Mouse (Mus musculus) CH12.LX (cell line): ENCODE measurements around the gene Cds1.

Source experiments
- CHD2 ChIP-seq: IDR thresholded peaks from 2 replicates; pipeline ENCODE4 v1.6.1; 2011; ENCODE audit warnings: low read length, improper control_type of control experiment
- CTCF ChIP-seq, 2 experiments: IDR thresholded peaks in 1 of 2; conservative IDR thresholded peaks in 1 of 2; 2 replicates each; pipeline ENCODE4 v1.5.1; 2011 to 2012; ENCODE audit warnings: low read depth in 2 of 2, low read length in 2 of 2, improper control_type of control experiment in 1 of 2, inconsistent platforms in 1 of 2, mild to moderate bottlenecking in 1 of 2, moderate library complexity in 1 of 2
- MYC ChIP-seq: IDR thresholded peaks from 2 replicates; pipeline ENCODE4 v1.6.1; 2011; ENCODE audit warnings: low read depth, mild to moderate bottlenecking, improper control_type of control experiment, low read length
- POLR2A ChIP-seq: IDR thresholded peaks from 2 replicates; pipeline ENCODE4 v1.6.1; 2011; ENCODE audit warnings: low read depth, mild to moderate bottlenecking, improper control_type of control experiment, low read length

- no peak for TF ChIP-seq MYC
- TF ChIP-seq CTCF (conservative IDR thresholded peaks at IDR 0.05 in 1 of 2, IDR thresholded peaks at IDR 0.05 in 1 of 2; ENCODE audit: low read depth in 2 of 2, low read length in 2 of 2) = no peak
- TF ChIP-seq POLR2A = no peak
- TF ChIP-seq CHD2 = no peak
Measured at GRCm38 (mm10) chr5:101833875-101834274, 68.9 kb downstream of the Cds1 start.
